Mouse (Mus musculus): ENCODE results near the gene Gpc3. TPM values are rescaled to one million over a fixed set of nuclear protein-coding genes. Genes with fewer than 3 reads are reported as not detected.
"Not testable (repeated sequence)": the region's sequence is repeated elsewhere in the genome, so short reads cannot be mapped to it uniquely, and the experiment has no call there.

Gene Gpc3
- polyA plus RNA-seq, 1 experiment from 2014 or later = 271 TPM

DNA sequence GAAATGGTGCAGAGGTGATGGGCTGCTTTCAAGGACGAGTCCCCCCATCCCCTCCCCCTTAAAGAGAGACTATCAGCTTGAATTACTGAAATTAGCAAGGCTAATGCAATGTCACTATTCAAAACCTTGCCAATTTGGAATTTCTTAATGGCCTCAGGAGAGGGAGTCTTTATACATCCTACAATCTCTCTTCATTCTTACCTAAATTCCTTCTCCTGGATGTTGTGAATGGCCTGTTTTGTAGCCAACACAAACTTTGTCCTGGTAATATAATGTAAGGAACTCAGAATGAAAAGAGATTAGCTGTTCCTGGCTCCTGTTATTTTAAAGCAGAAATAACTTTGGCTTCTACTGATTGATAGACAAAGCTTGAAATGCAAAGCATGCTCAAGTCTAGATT lies 325.0 kb downstream of the Gpc3 start:
- DNase-seq (ENCODE audit: low spot score) = no peak
- Histone ChIP-seq H3K9me3 (no peaks in the 10 kb centered on the region), H3K27me3 (ENCODE audit: insufficient read depth, poor library complexity, severe bottlenecking) (peaks cover 8% of the 10 kb centered on the region; the same call in 1 of the 2 replicates), H3K27ac (no peak overlapping the region), H3K4me3 (no peak overlapping the region), H3K36me3 (no peaks in the 10 kb centered on the region), H3K4me1 (replicated peaks) (no peaks in the 10 kb centered on the region)
- 37% methylated on average over 1 of the region's 1 CpGs for WGBS

DNA sequence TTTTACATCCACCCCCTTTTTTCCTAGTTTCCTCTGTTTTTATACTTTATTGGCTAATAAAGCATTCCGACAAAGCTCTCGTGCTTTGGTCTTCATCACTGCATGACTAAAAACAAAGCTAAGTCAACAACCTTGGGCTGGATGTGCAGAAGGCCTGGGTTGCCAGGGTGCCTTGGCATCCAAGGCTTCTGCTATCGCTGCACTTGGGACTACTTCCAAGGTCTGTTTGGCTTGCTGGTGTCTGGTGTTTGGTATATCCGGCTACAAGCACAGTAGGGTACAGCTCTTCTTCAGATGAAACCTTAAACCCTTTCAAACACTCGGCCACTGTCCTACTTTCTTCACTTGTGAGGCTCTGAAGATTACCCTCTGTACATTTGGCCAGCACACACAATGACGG lies 325.8 kb downstream of the Gpc3 start:
- no peak overlapping the region for H3K27ac ChIP-seq
- H3K4me1 ChIP-seq (replicated peaks) = no peaks in the 10 kb centered on the region
- no peak for DNase-seq (ENCODE audit: low spot score)
- no peak overlapping the region for H3K4me3 ChIP-seq
- WGBS = 87% methylated on average over 6 of the region's 6 CpGs
- H3K27me3 ChIP-seq (ENCODE audit: insufficient read depth, poor library complexity, severe bottlenecking) = peaks cover 8% of the 10 kb centered on the region; the same call in 1 of the 2 replicates
- no peaks in the 10 kb centered on the region for H3K36me3 ChIP-seq
- H3K9me3 ChIP-seq = no peaks in the 10 kb centered on the region

GRCm38 (mm10) chrX:52282070-52282469 lies 331.7 kb downstream of the Gpc3 start:
- H3K9me3 ChIP-seq = no peaks in the 10 kb centered on the region
- no peak overlapping the region for H3K4me3 ChIP-seq
- peaks cover 14% of the 10 kb centered on the region for H3K27me3 ChIP-seq (ENCODE audit: insufficient read depth, poor library complexity, severe bottlenecking)
- H3K27ac ChIP-seq = no peak overlapping the region
- WGBS = 84% methylated on average over 4 of the region's 4 CpGs
- no peak for DNase-seq (ENCODE audit: low spot score)
- H3K36me3 ChIP-seq = no peaks in the 10 kb centered on the region
- no peaks in the 10 kb centered on the region for H3K4me1 ChIP-seq (replicated peaks)

- WGBS = 90% methylated on average over 6 of the region's 6 CpGs
- H3K9me3 ChIP-seq = no peaks in the 10 kb centered on the region
- no peaks in the 10 kb centered on the region for H3K4me1 ChIP-seq (replicated peaks)
- no peak overlapping the region for H3K4me3 ChIP-seq
- no peaks in the 10 kb centered on the region for H3K36me3 ChIP-seq
- H3K27ac ChIP-seq = no peak overlapping the region
- peaks cover 12% of the 10 kb centered on the region; the same call in 1 of the 2 replicates for H3K27me3 ChIP-seq (ENCODE audit: insufficient read depth, poor library complexity, severe bottlenecking)
- no peak for DNase-seq (ENCODE audit: low spot score)
Measured at GRCm38 (mm10) chrX:52281103-52281900, 332.4 kb downstream of the Gpc3 start.

GRCm38 (mm10) chrX:52278687-52279359 lies 334.9 kb downstream of the Gpc3 start:
- H3K27me3 ChIP-seq (ENCODE audit: insufficient read depth, poor library complexity, severe bottlenecking) = peaks cover 12% of the 10 kb centered on the region; the same call in 1 of the 2 replicates
- H3K4me3 ChIP-seq = no peak overlapping the region
- H3K36me3 ChIP-seq = no peaks in the 10 kb centered on the region
- H3K27ac ChIP-seq = no peak overlapping the region
- WGBS = 76% methylated on average over 3 of the region's 3 CpGs
- H3K9me3 ChIP-seq = no peaks in the 10 kb centered on the region
- H3K4me1 ChIP-seq (replicated peaks) = no peaks in the 10 kb centered on the region
- DNase-seq (ENCODE audit: low spot score) = no peak

- Histone ChIP-seq H3K27me3 (ENCODE audit: insufficient read depth, poor library complexity, severe bottlenecking) (peaks cover 12% of the 10 kb centered on the region; the same call in 1 of the 2 replicates), H3K9me3 (no peaks in the 10 kb centered on the region), H3K36me3 (no peaks in the 10 kb centered on the region), H3K4me1 (replicated peaks) (no peaks in the 10 kb centered on the region), H3K27ac (no peak overlapping the region), H3K4me3 (no peak overlapping the region)
- no peak for DNase-seq (ENCODE audit: low spot score)
- WGBS = 44% methylated on average over 1 of the region's 1 CpGs
Measured at GRCm38 (mm10) chrX:52277599-52277998, 336.2 kb downstream of the Gpc3 start.

DNA sequence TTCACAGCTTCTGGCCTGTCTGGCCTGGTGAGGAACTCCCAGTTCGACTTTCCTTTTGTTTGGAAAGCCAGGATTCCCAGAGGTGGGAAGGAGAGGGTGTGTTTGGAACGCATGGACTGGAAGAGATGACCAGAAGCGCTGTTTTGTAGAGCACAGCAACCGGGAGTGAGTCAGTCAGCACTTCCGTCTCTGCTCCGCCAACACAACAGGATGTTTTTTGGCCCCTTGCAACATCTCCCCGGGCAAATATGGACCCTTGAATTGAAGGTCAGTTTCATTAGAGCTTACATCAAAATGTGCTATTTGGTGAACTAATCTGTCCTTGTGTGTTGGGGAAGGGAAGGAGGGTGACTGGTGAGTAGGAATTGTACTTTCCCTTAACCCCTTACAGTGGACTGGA lies 340.7 kb downstream of the Gpc3 start:
- H3K27me3 ChIP-seq (ENCODE audit: insufficient read depth, poor library complexity, severe bottlenecking) = 0 out of 2 replicates have a peak, but pooled peaks cover 5% of the 10 kb centered on the region
- no peaks in the 10 kb centered on the region for H3K36me3 ChIP-seq
- no peak overlapping the region for H3K27ac ChIP-seq
- H3K4me3 ChIP-seq = no peak overlapping the region
- DNase-seq (ENCODE audit: low spot score) = no peak
- no peaks in the 10 kb centered on the region for H3K9me3 ChIP-seq
- H3K4me1 ChIP-seq (replicated peaks) = no peaks in the 10 kb centered on the region
- 80% methylated on average over 7 of the region's 7 CpGs for WGBS

DNA sequence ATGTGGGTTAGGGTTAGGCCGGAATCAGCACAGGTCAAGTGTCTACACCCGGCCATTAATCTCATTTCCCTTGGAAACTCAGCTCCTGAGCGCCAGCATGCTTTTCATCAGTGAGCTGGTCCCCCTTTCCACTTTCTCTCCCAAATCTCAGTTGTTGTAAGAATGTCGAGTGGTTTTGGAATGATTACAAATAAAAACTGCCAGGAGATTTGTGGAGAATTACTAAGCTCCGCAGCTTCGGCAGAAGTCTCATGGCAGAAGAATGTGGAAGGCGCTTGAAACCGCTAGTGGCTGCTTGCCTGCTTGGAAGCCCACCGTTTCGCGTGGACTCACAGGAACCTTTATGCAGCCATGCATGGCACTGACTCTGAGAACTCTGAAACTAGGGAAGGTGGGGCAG lies 351.8 kb downstream of the Gpc3 start:
- H3K36me3 ChIP-seq = no peaks in the 10 kb centered on the region
- H3K4me3 ChIP-seq = no peak overlapping the region
- WGBS = 90% methylated on average over 11 of the region's 11 CpGs
- no peak overlapping the region for H3K27ac ChIP-seq
- H3K27me3 ChIP-seq (ENCODE audit: insufficient read depth, poor library complexity, severe bottlenecking) = peaks cover 15% of the 10 kb centered on the region
- DNase-seq (ENCODE audit: low spot score) = no peak
- H3K4me1 ChIP-seq (replicated peaks) = no peaks in the 10 kb centered on the region
- no peaks in the 10 kb centered on the region for H3K9me3 ChIP-seq

DNA sequence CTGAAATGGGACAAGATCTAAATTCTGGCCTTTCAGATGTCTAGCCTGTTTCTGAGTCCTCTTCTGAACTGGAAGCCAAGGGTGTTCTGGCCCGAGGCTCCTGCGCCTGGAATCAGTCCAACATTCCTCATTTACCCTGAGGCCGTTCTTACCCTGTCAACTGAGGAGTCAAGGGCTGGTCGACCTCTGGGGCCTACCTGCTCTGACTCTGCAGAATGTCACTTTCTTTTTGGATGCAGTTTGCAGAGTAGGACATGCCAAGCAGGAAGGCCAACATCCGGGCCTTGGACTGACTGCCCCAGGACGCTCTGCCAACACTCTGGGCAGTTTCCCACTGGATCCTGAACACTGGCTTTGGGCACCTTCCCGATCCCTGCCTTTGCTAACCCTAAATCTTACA lies 352.2 kb downstream of the Gpc3 start:
- Histone ChIP-seq H3K27ac (no peak overlapping the region), H3K9me3 (no peaks in the 10 kb centered on the region), H3K36me3 (no peaks in the 10 kb centered on the region), H3K4me1 (replicated peaks) (no peaks in the 10 kb centered on the region), H3K27me3 (ENCODE audit: insufficient read depth, poor library complexity, severe bottlenecking) (peaks cover 14% of the 10 kb centered on the region), H3K4me3 (no peak overlapping the region)
- WGBS = 83% methylated on average over 7 of the region's 7 CpGs
- DNase-seq (ENCODE audit: low spot score) = no peak

- H3K4me1 ChIP-seq (replicated peaks); H3K9me3 ChIP-seq; H3K36me3 ChIP-seq; DNase-seq (ENCODE audit: low spot score); H3K27ac ChIP-seq; H3K4me3 ChIP-seq: not testable (repeated sequence)
- WGBS = 67% methylated on average over 1 of the region's 1 CpGs
- H3K27me3 ChIP-seq (ENCODE audit: insufficient read depth, poor library complexity, severe bottlenecking) = peaks cover 10% of the 10 kb centered on the region; the same call in 1 of the 2 replicates
Measured at GRCm38 (mm10) chrX:52259771-52260170, 354.0 kb downstream of the Gpc3 start.

DNA sequence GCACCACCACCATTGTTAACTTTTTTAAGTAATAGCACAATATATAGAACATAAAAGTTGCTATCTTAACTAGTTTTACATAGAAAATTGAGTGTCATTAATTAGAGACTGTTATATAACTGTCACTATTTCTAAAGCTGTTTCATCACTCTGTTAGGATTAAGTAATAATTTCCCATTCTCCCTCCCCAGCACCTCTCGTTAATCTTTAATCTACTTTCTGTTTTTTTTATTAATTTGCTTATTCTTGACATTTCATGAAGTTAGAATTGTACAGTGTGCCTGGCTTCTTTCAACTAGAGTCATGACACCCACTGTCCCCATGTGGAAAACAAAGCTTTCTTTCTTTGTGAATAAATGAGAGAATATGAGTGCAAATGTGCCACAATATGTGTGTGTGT lies 359.2 kb downstream of the Gpc3 start:
- no peak overlapping the region for H3K27ac ChIP-seq
- peaks cover 20% of the 10 kb centered on the region; the same call in 1 of the 2 replicates for H3K27me3 ChIP-seq (ENCODE audit: insufficient read depth, poor library complexity, severe bottlenecking)
- DNase-seq (ENCODE audit: low spot score) = no peak
- WGBS = 78% methylated on average over 1 of the region's 1 CpGs
- H3K9me3 ChIP-seq = no peaks in the 10 kb centered on the region
- H3K4me1 ChIP-seq (replicated peaks) = no peaks in the 10 kb centered on the region
- H3K4me3 ChIP-seq = no peak overlapping the region
- H3K36me3 ChIP-seq = no peaks in the 10 kb centered on the region

DNA sequence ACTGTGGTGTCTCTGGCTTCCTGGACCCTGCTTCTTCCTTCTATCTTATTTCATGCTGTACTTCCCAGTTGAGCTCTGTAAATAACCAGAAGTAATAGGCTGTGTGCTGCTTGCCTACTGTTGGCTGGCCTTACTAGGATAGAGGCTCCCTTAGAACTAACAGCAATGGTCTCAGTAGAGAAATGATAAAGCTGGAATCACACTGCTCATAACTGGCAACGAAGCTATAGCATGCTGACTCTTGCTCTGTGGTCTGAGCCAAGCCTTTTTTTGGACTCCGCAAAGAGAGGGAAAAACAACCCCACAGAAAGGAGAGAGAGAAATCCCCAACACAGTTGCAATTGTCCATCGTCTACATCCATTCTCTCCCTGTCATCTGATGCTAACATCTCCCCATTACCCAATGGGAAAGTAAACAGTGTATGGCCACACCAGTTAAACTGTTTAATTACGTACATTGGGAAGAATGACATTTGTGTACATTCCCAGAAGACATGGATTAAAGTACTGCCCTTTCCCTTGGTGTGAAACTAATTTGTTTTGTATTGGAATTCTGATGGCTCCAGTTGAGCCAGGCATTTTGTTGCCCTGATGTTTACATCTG lies 368.0 kb downstream of the Gpc3 start:
- Histone ChIP-seq H3K36me3 (no peaks in the 10 kb centered on the region), H3K4me1 (replicated peaks) (no peaks in the 10 kb centered on the region), H3K27ac (no peak overlapping the region), H3K9me3 (no peaks in the 10 kb centered on the region), H3K27me3 (ENCODE audit: insufficient read depth, poor library complexity, severe bottlenecking) (peaks cover 13% of the 10 kb centered on the region; the same call in 1 of the 2 replicates), H3K4me3 (no peak overlapping the region)
- DNase-seq (ENCODE audit: low spot score) = no peak
- whole genome bisulfite sequencing = 81% methylated on average over 4 of the region's 4 CpGs

GRCm38 (mm10) chrX:52237470-52237869 lies 376.3 kb downstream of the Gpc3 start:
- no peak overlapping the region for H3K27ac ChIP-seq
- peaks cover 13% of the 10 kb centered on the region; the same call in 1 of the 2 replicates for H3K27me3 ChIP-seq (ENCODE audit: insufficient read depth, poor library complexity, severe bottlenecking)
- no peak for DNase-seq (ENCODE audit: low spot score)
- H3K4me3 ChIP-seq = no peak overlapping the region
- H3K9me3 ChIP-seq = no peaks in the 10 kb centered on the region
- H3K36me3 ChIP-seq = no peaks in the 10 kb centered on the region
- 85% methylated on average over 4 of the region's 4 CpGs for WGBS
- no peaks in the 10 kb centered on the region for H3K4me1 ChIP-seq (replicated peaks)
